Mouse (Mus musculus) bone marrow, adult 2 months (tissue): Measurements from ENCODE around the gene Nagpa.

Experiments
- CTCF ChIP-seq: fragments of 200-500 bp; IDR thresholded peaks from 2 replicates; pipeline ENCODE4 v1.5.1; 2011; ENCODE audit warnings: low read length, control low read depth; ENCODE audit not compliant: control insufficient read depth, insufficient read depth
- POLR2A ChIP-seq: fragments of 200-500 bp; IDR thresholded peaks from 2 replicates; pipeline ENCODE4 v1.6.1; 2011; ENCODE audit warnings: low read depth, mild to moderate bottlenecking, control low read depth, low read length, borderline replicate concordance; ENCODE audit not compliant: control insufficient read depth

DNA sequence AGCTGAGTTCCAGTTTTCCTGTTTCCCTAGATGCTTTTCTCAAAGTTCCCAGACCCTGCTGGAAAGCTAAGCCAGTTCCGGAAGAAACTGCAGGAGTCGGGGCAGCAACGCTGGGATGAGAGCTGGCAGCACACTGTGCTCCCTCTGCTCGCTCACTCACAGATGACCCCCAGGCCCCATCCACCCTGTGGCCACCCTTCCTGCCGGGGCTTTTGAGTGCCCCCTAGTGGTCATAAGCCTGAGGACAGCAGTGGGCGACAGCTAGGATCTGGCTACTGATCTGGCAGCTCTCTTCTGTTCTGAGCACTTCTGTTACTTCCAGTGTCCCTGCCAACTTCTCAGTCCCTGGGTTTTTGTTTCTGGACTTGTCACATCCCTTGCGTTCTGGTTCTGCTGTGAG is 40.6 kb upstream of the Nagpa start:
- TF ChIP-seq POLR2A (peak; percentile 40; the same call in 1 of the 2 replicates), CTCF (peak; percentile 84)
